Mouse (Mus musculus): ENCODE results near the gene Fam71a.

- TF ChIP-seq CTCF (IDR thresholded peaks at IDR 0.05; ENCODE audit: low read depth) (no peak), EP300 (optimal IDR thresholded peaks at IDR 0.05) (no peak)
These were observed 25.6 kb downstream of the Fam71a start for GRCm38 (mm10) chr1:191138874-191139495.

Data from stomach, postnatal 0 days (tissue).